Mouse (Mus musculus) retina, postnatal 7 days (tissue): ENCODE data around the gene Arhgap44.

Experiments
- DNase-seq: peaks from one replicate; pipeline ENCODE4 v3.0.0-alpha.2; 2012; ENCODE audit warnings: low read depth, low spot score

Gene Arhgap44

GRCm38 (mm10) chr11:65006047-65006446, 156.7 kb downstream of the Arhgap44 start:
- DNase-seq = no peak

GRCm38 (mm10) chr11:65004836-65005235, 157.9 kb downstream of the Arhgap44 start:
- no peak for DNase-seq

- no peak for DNase-seq
Observed at GRCm38 (mm10) chr11:65003611-65004010, 159.2 kb downstream of the Arhgap44 start.

DNA sequence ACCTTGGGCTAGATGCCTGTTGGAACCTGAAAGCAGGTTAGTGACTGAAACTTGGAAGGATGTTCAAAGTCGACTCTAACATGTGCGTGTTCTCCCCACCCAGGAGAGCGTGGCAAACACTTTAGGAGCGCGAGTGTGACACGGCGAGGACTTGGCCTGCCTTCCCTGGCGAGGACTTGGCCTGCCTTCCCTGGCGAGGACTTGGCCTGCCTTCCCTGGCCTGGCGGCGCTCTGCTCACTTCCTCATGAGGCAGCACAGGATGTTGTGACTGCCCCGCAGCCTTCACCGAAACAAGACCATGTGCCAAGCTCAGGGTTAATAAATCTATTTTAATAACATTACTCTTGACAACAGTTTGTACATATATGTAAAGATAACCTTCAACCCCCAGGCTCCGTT, 161.0 kb downstream of the Arhgap44 start:
- no peak for DNase-seq

DNA sequence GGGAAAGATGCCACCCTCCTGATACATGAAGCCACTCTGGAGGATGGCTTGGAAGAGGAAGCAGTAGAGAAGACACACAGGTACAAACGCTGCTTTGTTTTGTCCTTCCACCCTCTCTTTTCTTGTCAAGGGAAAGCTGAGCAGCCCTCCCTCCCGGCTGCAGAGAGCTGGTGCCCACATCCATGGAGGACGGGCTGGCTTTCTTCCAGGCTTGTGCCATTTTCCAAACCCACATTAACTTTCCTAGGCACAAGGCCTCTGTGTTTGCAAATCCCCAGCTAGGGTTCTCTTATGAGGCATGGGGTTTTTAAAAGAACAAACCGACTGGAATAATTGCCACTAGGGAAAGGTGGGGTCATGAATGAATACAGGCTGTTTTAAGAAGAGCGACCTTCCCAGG, 163.1 kb downstream of the Arhgap44 start:
- no peak for DNase-seq

- no peak for DNase-seq
Observed at GRCm38 (mm10) chr11:64998439-64998838, 164.3 kb downstream of the Arhgap44 start.

GRCm38 (mm10) chr11:64988556-64988955, 174.2 kb downstream of the Arhgap44 start:
- DNase-seq = no peak

DNA sequence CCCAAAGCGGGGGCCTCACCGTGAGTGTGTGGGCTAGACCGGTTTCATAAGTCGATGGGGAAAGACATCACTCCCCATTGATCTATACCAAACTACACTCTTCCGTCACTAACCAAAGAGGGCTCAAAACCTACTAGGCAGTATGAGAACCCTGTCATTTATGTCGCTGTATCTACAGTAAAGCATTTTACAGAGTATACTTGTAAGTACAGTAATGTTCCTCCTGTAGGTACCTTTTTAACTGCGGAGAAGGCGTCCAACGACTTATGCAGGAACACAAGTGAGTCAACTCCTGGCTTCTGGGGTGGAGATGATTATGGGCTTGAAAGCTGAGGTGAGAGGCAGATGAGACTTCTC, 183.3 kb downstream of the Arhgap44 start:
- no peak for DNase-seq

DNA sequence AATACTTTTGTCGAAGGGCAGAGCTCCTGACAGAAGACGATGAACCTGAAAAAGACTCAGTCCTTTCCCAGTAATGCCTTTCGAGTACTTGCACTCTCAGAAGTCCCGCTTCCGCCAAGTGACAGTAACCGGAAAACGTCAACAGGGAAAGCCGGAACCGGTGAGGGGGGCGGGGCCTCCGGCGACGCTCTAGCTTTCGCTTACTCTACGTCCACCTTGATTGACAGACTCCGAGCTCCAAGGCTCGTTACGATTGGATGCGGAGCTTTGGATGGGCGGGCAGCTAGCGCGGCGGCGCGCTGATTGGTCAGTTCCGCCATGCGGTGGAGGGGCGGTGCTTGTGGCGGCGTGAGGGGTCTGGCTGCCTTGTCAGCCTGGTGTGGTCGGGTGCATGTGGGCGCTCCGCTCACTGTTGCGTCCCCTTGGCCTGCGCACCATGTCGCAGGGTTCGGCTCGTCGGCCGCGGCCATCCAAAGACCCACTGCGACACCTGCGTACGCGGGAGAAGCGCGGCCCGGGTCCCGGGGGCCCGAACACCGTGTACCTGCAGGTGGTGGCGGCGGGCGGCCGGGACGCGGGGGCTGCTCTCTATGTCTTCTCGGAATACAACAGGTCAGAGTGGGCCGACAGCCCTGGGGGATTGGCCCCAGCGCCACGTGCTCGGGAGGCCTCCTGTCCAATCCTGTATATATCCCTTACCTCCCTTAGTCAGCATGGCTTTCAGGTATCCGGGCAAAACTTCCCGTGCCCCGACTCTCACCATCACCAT, 183.9 kb downstream of the Arhgap44 start, which contains the start of gene Elac2:
TSS of gene Elac2 (plus strand) at position 319 of the 769 bp plus-strand sequence.
- peak; percentile 96 for DNase-seq

GRCm38 (mm10) chr11:64972418-64972817, 190.3 kb downstream of the Arhgap44 start:
- no peak for DNase-seq

DNA sequence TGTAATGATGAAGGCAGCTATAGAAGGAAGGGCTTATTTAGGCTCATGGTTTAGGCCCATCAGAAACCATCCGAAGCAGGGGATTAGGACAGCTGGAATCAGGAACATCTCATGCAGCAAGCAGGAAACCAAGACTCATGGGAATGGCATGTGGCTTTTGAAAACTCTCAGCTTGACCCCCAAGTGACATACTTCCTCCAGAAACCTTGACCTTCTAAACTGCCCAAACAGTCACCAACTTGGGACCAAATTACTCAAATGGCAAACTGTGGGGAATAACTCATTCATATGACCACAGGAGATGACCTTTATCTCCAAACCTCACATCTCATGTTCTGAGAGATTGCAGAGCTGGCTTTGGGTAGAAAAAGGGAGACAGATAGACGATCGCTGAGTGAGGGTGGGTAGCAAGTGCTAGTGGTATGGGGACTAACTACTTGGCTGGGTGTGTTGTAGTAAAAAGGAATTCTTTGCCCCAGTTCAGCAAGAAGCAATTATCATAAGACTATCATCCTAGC, 191.2 kb downstream of the Arhgap44 start:
- DNase-seq = no peak

- DNase-seq = no peak
Observed at GRCm38 (mm10) chr11:64968939-64969342, 193.8 kb downstream of the Arhgap44 start.

GRCm38 (mm10) chr11:64968507-64968906, 194.3 kb downstream of the Arhgap44 start:
- peak; percentile 82 for DNase-seq

- no peak for DNase-seq
Observed at GRCm38 (mm10) chr11:64962629-64963028, 200.1 kb downstream of the Arhgap44 start.

DNA sequence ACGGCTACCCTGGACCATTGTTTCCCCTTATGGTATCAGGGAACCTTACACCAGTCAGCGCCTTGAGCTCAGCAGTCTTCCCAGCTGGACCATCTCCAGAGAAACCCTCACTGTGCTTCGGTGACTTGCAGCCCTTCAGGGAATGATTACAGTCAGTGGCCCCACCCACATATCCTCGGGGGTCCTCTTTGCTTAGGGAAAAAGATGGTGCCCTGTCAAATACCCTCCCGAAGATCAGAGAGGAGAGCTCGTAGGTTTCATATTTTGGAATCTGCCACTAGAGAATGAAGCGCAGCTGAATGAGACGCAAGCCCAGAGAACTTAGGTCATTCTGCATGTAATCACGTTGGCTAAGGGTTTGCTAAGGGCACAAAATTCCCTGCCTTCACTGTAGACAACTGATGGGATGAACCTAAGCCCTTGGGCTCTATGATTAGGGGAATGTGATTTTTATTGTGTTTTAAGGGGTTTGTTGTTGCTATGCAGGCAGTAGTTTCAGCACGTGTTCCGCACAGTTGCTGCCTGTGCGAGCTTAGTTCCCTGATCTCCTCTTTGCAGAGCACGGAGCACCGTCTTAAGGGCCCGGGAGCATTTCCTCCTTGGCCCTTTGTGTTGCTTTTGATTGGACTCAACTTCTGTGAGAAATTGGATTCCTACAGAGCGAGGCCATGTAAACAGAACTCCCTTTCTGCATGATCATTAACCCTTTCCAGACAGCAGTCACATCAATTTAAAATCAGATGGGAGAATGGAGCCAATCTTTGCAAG, 205.6 kb downstream of the Arhgap44 start:
- DNase-seq = no peak
